Mouse (Mus musculus) ES-Bruce4 (cell line): ENCODE results near the gene Wdr24.

Source experiments
- EP300 ChIP-seq: IDR thresholded peaks from 2 replicates; pipeline ENCODE4 v1.6.1; 2011; ENCODE audit warnings: low read depth, low read length; ENCODE audit not compliant: insufficient read depth
- POLR2A ChIP-seq: IDR thresholded peaks from one replicate; pipeline ENCODE4 v1.8.1; 2011; ENCODE audit warnings: low read length; ENCODE audit not compliant: insufficient read depth

DNA sequence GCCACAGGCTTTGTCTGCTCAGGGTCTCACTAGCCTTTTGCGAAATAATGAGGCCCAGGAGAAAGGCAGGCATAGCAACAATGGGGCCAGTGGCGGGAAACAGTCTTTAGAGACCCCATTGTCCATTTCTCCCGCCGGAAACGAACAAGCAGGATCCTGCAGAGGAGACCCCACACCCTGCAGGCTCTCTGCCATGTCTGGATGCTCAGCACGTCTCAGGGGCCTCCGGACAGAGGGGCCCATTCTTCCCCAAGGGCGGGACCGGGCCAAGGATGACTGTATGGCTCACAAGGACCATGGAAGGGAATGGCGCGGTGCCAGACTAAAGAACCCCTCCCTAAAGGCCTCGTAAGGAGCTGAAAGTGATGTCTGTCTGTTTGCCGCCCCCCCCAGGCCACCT is 29.2 kb upstream of the Wdr24 start:
- TF ChIP-seq POLR2A (no peak), EP300 (no peak)
